Mouse (Mus musculus) spleen, postnatal 10 days (tissue): Measurements from ENCODE around the gene Klrg1.

ENCODE experiments used
- DNase-seq, 2 experiments: peaks; one replicate each; pipeline ENCODE4 v3.0.0; 2021 to 2022; ENCODE audit warnings: low spot score in 2 of 2

Klrg1 gene

GRCm38 (mm10) chr6:122282782-122283181, at the start of gene Klrg1:
Gene Klrg1 (minus strand): TSS chr6:122282882.
- DNase-seq, result no peak

- no peak for DNase-seq
Observed at GRCm38 (mm10) chr6:122325361-122325975, 42.8 kb upstream of the Klrg1 start.

GRCm38 (mm10) chr6:122318726-122319125, 36.0 kb upstream of the Klrg1 start:
- no peak for DNase-seq

- DNase-seq, result no peak
Observed at GRCm38 (mm10) chr6:122310187-122310820, 27.6 kb upstream of the Klrg1 start.

GRCm38 (mm10) chr6:122309446-122309960, 26.8 kb upstream of the Klrg1 start:
- no peak for DNase-seq

- peak; percentile 85 to 91 for DNase-seq
Observed at GRCm38 (mm10) chr6:122308505-122309393, 26.1 kb upstream of the Klrg1 start, which contains the start of gene M6pr. Gene M6pr (plus strand): TSS chr6:122308720.

GRCm38 (mm10) chr6:122308136-122308504, 25.4 kb upstream of the Klrg1 start:
- DNase-seq, result no peak

GRCm38 (mm10) chr6:122306707-122307106, 24.0 kb upstream of the Klrg1 start:
- DNase-seq, result no peak

GRCm38 (mm10) chr6:122304790-122305555, 22.3 kb upstream of the Klrg1 start:
- no peak for DNase-seq

- peak; percentile 65 to 88 for DNase-seq
Observed at GRCm38 (mm10) chr6:122304355-122304754, 21.7 kb upstream of the Klrg1 start.

GRCm38 (mm10) chr6:122303526-122303925, 20.8 kb upstream of the Klrg1 start:
- no peak for DNase-seq

- no peak for DNase-seq
Observed at GRCm38 (mm10) chr6:122302661-122303060, 20.0 kb upstream of the Klrg1 start.

GRCm38 (mm10) chr6:122302121-122302520, 19.4 kb upstream of the Klrg1 start:
- no peak for DNase-seq

GRCm38 (mm10) chr6:122299621-122300133, 17.0 kb upstream of the Klrg1 start:
- DNase-seq, result no peak

- no peak for DNase-seq
Observed at GRCm38 (mm10) chr6:122298223-122298609, 15.5 kb upstream of the Klrg1 start.

- DNase-seq, result no peak
Observed at GRCm38 (mm10) chr6:122297279-122298222, 14.9 kb upstream of the Klrg1 start.

GRCm38 (mm10) chr6:122296918-122297278, 14.2 kb upstream of the Klrg1 start:
- DNase-seq, result no peak

- no peak for DNase-seq
Observed at GRCm38 (mm10) chr6:122295242-122295641, 12.6 kb upstream of the Klrg1 start.

- no peak for DNase-seq
Observed at GRCm38 (mm10) chr6:122294290-122294689, 11.6 kb upstream of the Klrg1 start.

- DNase-seq, result no peak
Observed at GRCm38 (mm10) chr6:122293796-122294195, 11.1 kb upstream of the Klrg1 start.
